Mouse (Mus musculus) bone marrow, adult 2 months (tissue): Measurements from ENCODE around the gene Prr7.

Experiments used
- CTCF ChIP-seq: fragments of 200-500 bp; IDR thresholded peaks from 2 replicates; pipeline ENCODE4 v1.5.1; 2011; ENCODE audit warnings: low read length, control low read depth; ENCODE audit not compliant: control insufficient read depth, insufficient read depth
- POLR2A ChIP-seq: fragments of 200-500 bp; IDR thresholded peaks from 2 replicates; pipeline ENCODE4 v1.6.1; 2011; ENCODE audit warnings: low read depth, mild to moderate bottlenecking, control low read depth, low read length, borderline replicate concordance; ENCODE audit not compliant: control insufficient read depth

GRCm38 (mm10) chr13:55443799-55444285 lies 20.2 kb upstream of the Prr7 start:
- TF ChIP-seq POLR2A: no peak
- TF ChIP-seq CTCF: no peak
